Mouse (Mus musculus): Measurements from ENCODE around the gene Vstm5. TPM values are rescaled to one million over a fixed set of nuclear protein-coding genes. Genes with fewer than 3 reads are reported as not detected.

Gene Vstm5
- polyA plus RNA-seq, 1 experiment from 2014 or later, result 28.4 TPM

GRCm38 (mm10) chr9:15240006-15240405, 1.2 kb downstream of the Vstm5 start:
- Histone ChIP-seq H3K9me3 (no peaks in the 10 kb centered on the region), H3K4me2 (peak overlapping the region; percentile 82), H3K4me3 (peak overlapping the region; percentile 55), H3K9ac (no peak overlapping the region), H3K36me3 (no peaks in the 10 kb centered on the region), H3K27me3 (no peaks in the 10 kb centered on the region), H3K27ac (replicated peaks) (no peak overlapping the region), H3K4me1 (replicated peaks) (peaks cover 14% of the 10 kb centered on the region)
- no peak for ATAC-seq (ENCODE audit: low FRiP score, low read depth)
- 91% methylated on average over 6 of the region's 6 CpGs for whole genome bisulfite sequencing

DNA sequence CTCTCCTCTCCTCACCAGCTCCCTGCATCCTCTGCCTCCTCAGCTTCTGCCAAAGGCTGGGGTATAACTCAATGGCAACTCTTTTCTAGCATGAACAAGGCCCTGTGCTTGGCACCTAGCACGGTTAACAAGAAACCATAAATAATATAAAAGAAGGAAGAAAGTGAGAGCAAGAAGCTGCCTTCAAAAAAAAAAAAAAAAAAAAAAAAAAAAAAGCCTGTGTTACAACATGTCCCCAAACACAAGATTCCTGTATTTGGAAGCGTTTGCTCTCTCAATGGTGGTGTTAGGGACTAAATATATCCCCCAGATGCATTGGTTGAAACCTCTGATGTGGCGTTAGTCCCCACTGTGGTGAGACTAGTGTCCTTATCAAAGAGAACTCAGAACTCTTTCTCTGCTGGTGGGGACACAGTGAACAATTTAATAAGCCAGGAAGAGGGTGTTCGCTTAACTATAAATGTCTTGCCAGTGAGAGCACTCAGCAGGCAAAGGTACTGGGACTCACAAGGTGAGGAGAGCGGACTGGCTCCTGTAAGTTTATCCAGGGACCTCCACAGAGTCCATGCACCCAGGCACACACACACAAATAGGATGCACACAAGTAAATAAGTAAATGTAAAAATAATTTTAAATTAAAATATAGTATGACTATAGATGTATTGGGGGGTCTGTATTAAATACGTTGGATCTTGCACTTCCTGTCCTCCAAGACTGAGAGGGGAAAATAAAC, 2.2 kb downstream of the Vstm5 start:
- no peaks in the 10 kb centered on the region for H3K27me3 ChIP-seq
- no peak overlapping the region for H3K4me2 ChIP-seq
- no peaks in the 10 kb centered on the region for H3K36me3 ChIP-seq
- 69% methylated on average over 6 of the region's 6 CpGs for WGBS
- H3K27ac ChIP-seq (replicated peaks), result no peak overlapping the region
- no peak overlapping the region for H3K9ac ChIP-seq
- H3K9me3 ChIP-seq, result no peaks in the 10 kb centered on the region
- no peak overlapping the region for H3K4me3 ChIP-seq
- ATAC-seq (ENCODE audit: low FRiP score, low read depth), result no peak
- peaks cover 14% of the 10 kb centered on the region for H3K4me1 ChIP-seq (replicated peaks)

DNA sequence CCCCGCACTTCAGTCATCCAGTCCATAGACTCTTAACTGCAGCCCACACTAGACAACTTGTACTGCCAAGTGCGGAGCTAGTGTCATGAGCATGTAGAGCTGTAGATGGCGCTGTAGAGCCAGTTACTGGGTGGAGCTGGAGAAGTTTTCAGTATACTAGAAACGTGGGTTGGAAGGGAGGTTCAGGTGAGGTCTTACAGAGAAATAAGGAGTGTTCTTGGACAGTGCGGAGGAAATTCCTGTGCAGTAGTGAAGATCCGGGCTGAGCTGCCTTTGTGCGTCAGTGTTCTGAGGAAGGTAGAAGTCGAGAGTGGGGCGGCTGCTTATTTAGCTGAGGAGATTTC, 2.7 kb downstream of the Vstm5 start:
- no peaks in the 10 kb centered on the region for H3K27me3 ChIP-seq
- H3K4me1 ChIP-seq (replicated peaks), result peaks cover 14% of the 10 kb centered on the region
- no peak overlapping the region for H3K27ac ChIP-seq (replicated peaks)
- H3K4me3 ChIP-seq, result no peak overlapping the region
- no peak for ATAC-seq (ENCODE audit: low FRiP score, low read depth)
- WGBS, result 54% methylated on average over 9 of the region's 9 CpGs
- no peaks in the 10 kb centered on the region for H3K9me3 ChIP-seq
- H3K4me2 ChIP-seq, result no peak overlapping the region
- no peak overlapping the region for H3K9ac ChIP-seq
- no peaks in the 10 kb centered on the region for H3K36me3 ChIP-seq

GRCm38 (mm10) chr9:15242130-15242529, 3.3 kb downstream of the Vstm5 start:
- H3K9me3 ChIP-seq, result no peaks in the 10 kb centered on the region
- WGBS, result 100% methylated on average over 1 of the region's 1 CpGs
- no peaks in the 10 kb centered on the region for H3K36me3 ChIP-seq
- H3K4me1 ChIP-seq (replicated peaks), result peaks cover 14% of the 10 kb centered on the region
- no peak for ATAC-seq (ENCODE audit: low FRiP score, low read depth)
- H3K4me3 ChIP-seq, result no peak overlapping the region
- H3K9ac ChIP-seq, result no peak overlapping the region
- H3K27ac ChIP-seq (replicated peaks), result no peak overlapping the region
- no peak overlapping the region for H3K4me2 ChIP-seq
- no peaks in the 10 kb centered on the region for H3K27me3 ChIP-seq

- no peak for ATAC-seq (ENCODE audit: low FRiP score, low read depth)
Observed at GRCm38 (mm10) chr9:15245319-15246075, 6.7 kb downstream of the Vstm5 start.

DNA sequence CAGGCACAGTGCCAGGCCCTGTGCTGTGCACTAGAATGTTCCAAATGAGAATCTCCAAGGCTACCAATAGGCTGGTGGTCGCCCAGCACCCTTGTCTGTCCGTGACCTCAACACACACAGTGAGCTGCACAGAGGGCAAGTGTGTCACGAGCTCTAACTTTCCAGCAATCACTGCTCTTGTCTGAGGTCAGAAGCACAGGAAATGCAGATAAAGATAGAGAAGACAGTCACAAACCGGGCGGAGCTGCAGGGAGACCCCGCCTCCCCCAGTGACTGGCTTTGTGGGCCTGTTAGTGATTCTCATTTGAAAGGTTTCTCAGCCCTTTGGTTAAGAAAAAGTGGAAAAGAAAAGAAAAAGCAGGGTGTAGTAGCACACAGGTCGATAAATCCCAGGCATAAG, 11.5 kb downstream of the Vstm5 start:
- Histone ChIP-seq H3K27me3 (no peaks in the 10 kb centered on the region), H3K4me1 (replicated peaks) (no peaks in the 10 kb centered on the region), H3K4me3 (no peak overlapping the region), H3K9ac (no peak overlapping the region), H3K9me3 (no peaks in the 10 kb centered on the region), H3K36me3 (no peaks in the 10 kb centered on the region), H3K4me2 (no peak overlapping the region), H3K27ac (replicated peaks) (no peak overlapping the region)
- 74% methylated on average over 7 of the region's 7 CpGs for WGBS
- no peak for ATAC-seq (ENCODE audit: low FRiP score, low read depth)

More at GRCm38 (mm10) chr9:15245319-15246075, 6.7 kb downstream of the Vstm5 start:
- H3K4me1 ChIP-seq (replicated peaks), result no peaks in the 10 kb centered on the region
- no peak overlapping the region for H3K27ac ChIP-seq (replicated peaks)
- H3K4me3 ChIP-seq, result no peak overlapping the region
- no peaks in the 10 kb centered on the region for H3K27me3 ChIP-seq
- WGBS, result 82% methylated on average over 14 of the region's 14 CpGs
- no peaks in the 10 kb centered on the region for H3K9me3 ChIP-seq
- no peaks in the 10 kb centered on the region for H3K36me3 ChIP-seq
- H3K9ac ChIP-seq, result no peak overlapping the region
- H3K4me2 ChIP-seq, result no peak overlapping the region

GRCm38 (mm10) chr9:15252196-15252595, 13.4 kb downstream of the Vstm5 start:
- no peaks in the 10 kb centered on the region for H3K27me3 ChIP-seq
- no peak overlapping the region for H3K9ac ChIP-seq
- ATAC-seq (ENCODE audit: low FRiP score, low read depth), result no peak
- H3K4me1 ChIP-seq (replicated peaks), result no peaks in the 10 kb centered on the region
- WGBS, result 77% methylated on average over 7 of the region's 7 CpGs
- no peaks in the 10 kb centered on the region for H3K36me3 ChIP-seq
- H3K9me3 ChIP-seq, result no peaks in the 10 kb centered on the region
- H3K27ac ChIP-seq (replicated peaks), result no peak overlapping the region
- H3K4me2 ChIP-seq, result no peak overlapping the region
- no peak overlapping the region for H3K4me3 ChIP-seq

DNA sequence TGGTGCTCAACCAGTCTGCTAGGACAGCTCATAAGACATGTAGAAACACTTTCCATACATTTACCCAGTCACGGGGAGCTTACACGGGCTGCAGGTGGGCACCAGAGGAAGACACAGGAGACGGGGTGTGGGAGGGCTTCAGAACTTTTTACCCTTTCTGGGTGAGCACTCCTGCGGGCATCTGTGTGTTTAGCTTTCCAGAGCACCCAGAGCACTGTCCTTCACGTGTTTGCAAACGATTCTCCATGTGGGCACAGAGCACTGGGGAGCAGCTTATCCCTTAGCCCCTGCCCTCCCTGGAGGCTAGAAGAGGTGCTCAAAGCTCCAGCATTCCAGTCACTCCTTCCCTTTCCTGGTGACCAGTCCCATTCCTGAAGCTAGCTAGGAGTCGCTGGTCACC, 15.7 kb downstream of the Vstm5 start:
- 90% methylated on average over 7 of the region's 7 CpGs for WGBS
- no peak for ATAC-seq (ENCODE audit: low FRiP score, low read depth)
- Histone ChIP-seq H3K4me3 (no peak overlapping the region), H3K9me3 (no peaks in the 10 kb centered on the region), H3K27me3 (no peaks in the 10 kb centered on the region), H3K36me3 (0 out of 2 replicates have a peak, but pooled peaks cover 2% of the 10 kb centered on the region), H3K4me1 (replicated peaks) (no peaks in the 10 kb centered on the region), H3K27ac (replicated peaks) (no peak overlapping the region), H3K9ac (no peak overlapping the region), H3K4me2 (no peak overlapping the region)

GRCm38 (mm10) chr9:15256214-15256613, 17.4 kb downstream of the Vstm5 start:
- no peak overlapping the region for H3K9ac ChIP-seq
- peaks cover 16% of the 10 kb centered on the region for H3K36me3 ChIP-seq
- no peak overlapping the region for H3K4me2 ChIP-seq
- no peaks in the 10 kb centered on the region for H3K27me3 ChIP-seq
- 85% methylated on average over 3 of the region's 3 CpGs for WGBS
- H3K4me1 ChIP-seq (replicated peaks), result no peaks in the 10 kb centered on the region
- H3K4me3 ChIP-seq, result no peak overlapping the region
- ATAC-seq (ENCODE audit: low FRiP score, low read depth), result no peak
- H3K27ac ChIP-seq (replicated peaks), result no peak overlapping the region
- H3K9me3 ChIP-seq, result no peaks in the 10 kb centered on the region

DNA sequence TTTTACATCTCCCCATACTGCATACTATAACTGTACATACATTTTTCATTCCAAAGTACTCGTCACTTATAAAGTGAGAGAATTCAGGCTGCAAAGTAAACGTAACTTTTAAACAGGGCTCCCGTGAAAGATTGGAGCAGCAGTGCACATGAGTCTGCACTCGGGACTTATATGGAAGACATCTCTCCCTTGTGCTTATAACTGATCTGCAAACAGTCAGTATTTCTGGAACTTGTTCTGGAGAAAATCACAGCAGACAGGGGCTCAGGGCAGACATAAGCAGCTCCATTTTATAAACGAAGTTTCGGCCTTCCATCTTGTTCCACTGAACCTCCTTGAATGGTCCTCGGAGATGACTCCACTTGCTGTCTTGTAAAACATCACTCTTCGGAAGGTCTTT, 23.1 kb downstream of the Vstm5 start:
- no peaks in the 10 kb centered on the region for H3K27me3 ChIP-seq
- H3K4me1 ChIP-seq (replicated peaks), result no peaks in the 10 kb centered on the region
- no peak overlapping the region for H3K27ac ChIP-seq (replicated peaks)
- no peak for ATAC-seq (ENCODE audit: low FRiP score, low read depth)
- no peak overlapping the region for H3K4me3 ChIP-seq
- peaks cover 69% of the 10 kb centered on the region for H3K36me3 ChIP-seq
- no peak overlapping the region for H3K9ac ChIP-seq
- no peaks in the 10 kb centered on the region for H3K9me3 ChIP-seq
- WGBS, result 95% methylated on average over 8 of the region's 8 CpGs
- H3K4me2 ChIP-seq, result no peak overlapping the region

DNA sequence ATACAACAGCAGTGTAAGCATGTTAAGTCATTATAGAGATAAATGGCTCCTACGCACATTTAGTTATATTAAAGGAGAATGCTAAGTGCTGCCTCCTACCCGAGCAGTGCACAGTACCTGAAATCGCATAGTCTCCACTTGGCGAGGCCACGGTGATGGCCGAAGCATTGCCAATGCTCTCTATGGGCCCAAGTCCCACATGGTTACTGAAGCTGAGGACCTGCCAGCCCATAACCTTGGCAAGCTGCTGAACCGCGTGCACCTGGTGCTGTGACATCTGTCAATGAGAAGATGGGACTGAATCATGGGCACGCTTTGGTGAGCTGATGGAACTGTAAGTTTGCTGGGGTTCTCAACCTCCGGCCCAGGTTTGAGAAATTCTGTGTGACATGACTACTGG, 24.6 kb downstream of the Vstm5 start:
- Histone ChIP-seq H3K4me2 (no peak overlapping the region), H3K9ac (no peak overlapping the region), H3K9me3 (no peaks in the 10 kb centered on the region), H3K36me3 (peaks cover 82% of the 10 kb centered on the region), H3K4me1 (replicated peaks) (no peaks in the 10 kb centered on the region), H3K4me3 (no peak overlapping the region), H3K27me3 (no peaks in the 10 kb centered on the region), H3K27ac (replicated peaks) (no peak overlapping the region)
- WGBS, result 95% methylated on average over 10 of the region's 10 CpGs
- ATAC-seq (ENCODE audit: low FRiP score, low read depth), result no peak

DNA sequence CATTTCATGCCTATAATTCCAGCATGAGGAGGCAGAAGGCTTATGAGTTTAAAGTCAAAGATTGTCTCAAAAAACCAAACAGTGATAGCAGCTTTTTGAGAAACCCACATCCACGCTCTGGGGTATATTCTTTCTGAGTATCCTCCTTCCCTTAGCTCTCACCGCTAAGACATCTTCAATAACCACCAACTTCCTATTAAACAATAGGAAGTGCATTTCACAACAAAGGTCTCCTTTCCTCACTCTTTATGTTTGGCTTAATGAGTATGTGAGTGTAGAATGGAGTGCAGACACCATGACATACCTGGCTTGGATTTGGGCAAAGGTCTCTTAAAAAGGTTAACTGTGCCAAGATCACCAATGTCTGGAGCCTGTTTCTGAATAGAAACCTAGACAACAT, 35.1 kb downstream of the Vstm5 start:
- Histone ChIP-seq H3K9ac (no peak overlapping the region), H3K9me3 (no peaks in the 10 kb centered on the region), H3K36me3 (peaks cover 76% of the 10 kb centered on the region), H3K4me2 (no peak overlapping the region), H3K4me3 (no peak overlapping the region), H3K27ac (replicated peaks) (no peak overlapping the region), H3K27me3 (no peaks in the 10 kb centered on the region), H3K4me1 (replicated peaks) (peaks cover 16% of the 10 kb centered on the region)
- 96% methylated on average over 2 of the region's 2 CpGs for WGBS
- ATAC-seq (ENCODE audit: low FRiP score, low read depth), result no peak
